Mouse (Mus musculus) ES-E14 (cell line): ENCODE measurements at regions not wholly inside any gene's neighbourhood (a gene's known extent, or its start where the extent isn't known, plus 50 kb on each side); places are given as distances from the start of the nearest gene placed in this dataset.

Source experiments
- HCFC1 ChIP-seq: IDR thresholded peaks from 2 replicates; pipeline ENCODE4 v1.6.1; 2012; ENCODE audit warnings: low read length, inconsistent platforms, borderline replicate concordance; ENCODE audit not compliant: insufficient read depth
- MAFK ChIP-seq: IDR thresholded peaks from 2 replicates; pipeline ENCODE4 v1.6.1; 2014; ENCODE audit warnings: mild to moderate bottlenecking, low read depth, low read length, inconsistent platforms; ENCODE audit not compliant: insufficient read depth
- ZC3H11A ChIP-seq: IDR thresholded peaks from 2 replicates; pipeline ENCODE4 v1.6.1; 2012; ENCODE audit warnings: low read depth, mild to moderate bottlenecking, inconsistent platforms, low read length, borderline replicate concordance
- ZNF384 ChIP-seq: IDR thresholded peaks from 2 replicates; pipeline ENCODE4 v1.6.1; 2012; ENCODE audit warnings: low read depth, low read length, inconsistent platforms

- TF ChIP-seq ZNF384 (no peak), MAFK (no peak), HCFC1 (no peak), ZC3H11A (no peak)
Observed at GRCm38 (mm10) chrX:153937346-153937745, 75.1 kb downstream of the Samt1 start.
